Mouse (Mus musculus) thymus, adult 2 months (tissue): ENCODE measurements around the gene Ccdc88a.

ENCODE experiments used
- CTCF ChIP-seq: fragments of 200-500 bp; IDR thresholded peaks from 2 replicates; pipeline ENCODE4 v1.5.1; 2012; ENCODE audit warnings: mild to moderate bottlenecking, control low read depth, low read length, moderate library complexity, borderline replicate concordance; ENCODE audit not compliant: control insufficient read depth, poor library complexity, insufficient read depth; ENCODE audit errors: extremely low read depth
- POLR2A ChIP-seq: fragments of 200-500 bp; IDR thresholded peaks from 2 replicates; pipeline ENCODE4 v1.6.1; 2012; ENCODE audit warnings: mild to moderate bottlenecking, low read length, control low read depth, moderate library complexity; ENCODE audit not compliant: control insufficient read depth, poor library complexity, insufficient read depth; ENCODE audit errors: extremely low read depth

DNA sequence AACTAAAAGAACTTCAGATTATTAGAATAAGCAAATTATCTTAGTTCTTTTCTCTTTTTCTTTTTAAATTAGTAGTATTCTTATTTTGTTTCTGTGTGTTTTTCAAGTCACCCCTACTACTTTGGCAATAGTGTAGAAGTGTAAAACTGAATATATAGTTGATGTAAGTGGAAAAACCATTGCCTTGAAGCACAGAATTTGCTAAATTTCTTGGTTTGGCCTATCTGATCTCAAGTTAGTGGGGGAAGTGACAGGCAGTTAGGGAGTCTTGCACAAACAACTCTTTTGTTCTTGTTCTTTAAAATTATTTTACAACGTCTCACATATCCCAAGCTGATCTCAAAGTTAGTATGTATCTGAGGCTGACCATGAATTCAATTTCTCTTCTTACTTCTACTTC, 57.6 kb downstream of the Ccdc88a start:
- TF ChIP-seq CTCF, result no peak
- TF ChIP-seq POLR2A, result no peak
